Mouse (Mus musculus) erythroblast, adult 5-6 weeks (primary cell): ENCODE measurements at regions not wholly inside any gene's neighbourhood (a gene's known extent, or its start where the extent isn't known, plus 50 kb on each side); places are given as distances from the start of the nearest gene placed in this dataset.

Experiments used
- ATAC-seq: replicated peaks from 2 replicates; pipeline ENCODE4 v1.8.0; 2016; ENCODE audit warnings: moderate number of reproducible peaks, mild to moderate bottlenecking, moderate TSS enrichment, inconsistent platforms; ENCODE audit not compliant: poor library complexity, low FRiP score, severe bottlenecking

DNA sequence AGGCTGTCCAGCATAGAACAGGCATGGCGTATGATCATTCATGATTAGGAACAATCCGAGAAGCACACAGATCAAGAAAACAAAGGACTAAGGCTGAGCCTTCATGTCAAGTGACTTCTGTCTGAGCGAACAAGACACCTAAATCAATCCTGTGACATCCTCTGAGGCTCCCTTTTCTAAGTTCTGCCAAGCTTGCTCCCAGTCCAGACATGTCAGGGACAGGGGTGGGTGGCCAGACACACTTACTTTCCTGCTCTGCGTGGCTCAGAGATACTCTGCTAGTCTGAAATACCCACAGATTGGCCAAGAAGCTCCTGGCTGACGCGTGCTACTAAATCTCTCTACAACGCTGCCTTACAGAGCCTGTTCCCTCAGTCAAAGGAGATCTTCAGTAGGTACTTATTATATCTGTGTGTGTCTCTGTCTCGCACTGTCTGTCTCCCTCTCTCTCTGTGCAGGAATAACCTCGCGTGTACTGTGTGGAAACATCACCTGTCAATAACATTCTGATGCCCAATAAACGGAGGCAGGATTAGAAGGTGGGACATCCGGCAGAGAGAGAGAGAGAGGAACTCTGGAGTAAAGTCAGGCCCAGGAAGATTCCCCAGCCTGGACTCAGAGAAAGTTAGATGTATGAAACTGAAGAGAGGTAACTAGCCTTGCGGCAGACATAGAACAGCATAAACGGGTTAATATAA lies 163.5 kb downstream of the Fam43a start:
- no peak for ATAC-seq

DNA sequence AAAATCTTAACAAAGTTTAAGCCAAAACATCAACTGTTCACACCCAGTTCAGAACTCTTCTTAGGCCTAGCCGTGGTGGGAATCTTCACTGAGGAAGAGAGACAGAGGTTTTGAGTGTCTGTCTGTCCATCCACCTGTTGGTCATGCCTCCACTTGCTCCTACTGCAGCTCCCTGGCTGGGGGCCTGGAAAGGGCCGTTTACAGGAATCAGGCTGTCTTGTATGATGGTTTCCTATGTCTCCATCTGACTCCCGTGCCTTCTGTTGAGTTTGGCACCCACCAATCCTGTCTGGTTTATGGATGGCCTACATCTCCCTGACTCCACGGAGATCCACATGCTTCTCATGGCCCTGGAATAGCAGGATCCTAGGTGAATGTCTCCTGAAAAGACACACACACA lies 166.1 kb downstream of the Fam43a start:
- ATAC-seq = no peak

DNA sequence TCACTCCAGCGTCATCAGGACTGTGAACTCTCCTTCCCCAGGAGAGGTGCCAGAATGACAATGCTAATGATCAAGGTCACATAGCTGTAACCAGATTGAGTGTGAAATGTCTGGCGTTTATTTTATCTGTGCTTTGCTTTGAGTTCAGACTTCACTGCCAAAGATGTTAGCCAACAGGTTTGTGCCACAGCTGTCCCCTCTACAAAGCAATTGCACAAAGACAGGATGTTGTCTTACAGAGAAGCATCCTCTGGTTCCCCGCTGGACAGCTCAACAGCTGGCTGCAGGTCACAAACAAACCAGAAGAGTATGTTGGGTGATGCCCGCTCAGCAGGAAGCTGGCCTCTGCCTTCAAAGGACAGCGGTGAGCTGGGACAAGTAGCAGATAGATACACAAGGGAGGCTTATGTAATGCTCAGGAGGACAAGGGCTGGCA lies 169.5 kb downstream of the Fam43a start:
- no peak for ATAC-seq

DNA sequence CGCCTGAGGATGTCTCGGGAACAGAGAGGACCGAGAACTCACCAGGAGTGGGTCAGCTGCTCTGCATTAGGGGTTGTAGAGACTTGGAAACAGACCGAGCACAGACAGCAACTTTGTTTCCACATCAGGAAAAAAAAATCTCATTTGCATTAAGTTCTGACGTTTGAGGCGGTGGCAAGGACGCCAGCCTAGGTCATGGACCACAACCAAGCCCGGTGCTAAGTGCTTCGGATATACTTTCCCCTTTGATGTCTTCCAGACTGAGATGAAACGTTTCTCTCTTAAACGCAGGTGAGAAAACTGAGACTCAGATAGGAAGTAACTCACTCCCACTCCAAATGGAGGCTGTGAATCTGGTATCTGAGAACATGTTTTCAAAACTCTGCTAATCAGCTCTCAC lies 169.9 kb downstream of the Fam43a start:
- no peak for ATAC-seq

DNA sequence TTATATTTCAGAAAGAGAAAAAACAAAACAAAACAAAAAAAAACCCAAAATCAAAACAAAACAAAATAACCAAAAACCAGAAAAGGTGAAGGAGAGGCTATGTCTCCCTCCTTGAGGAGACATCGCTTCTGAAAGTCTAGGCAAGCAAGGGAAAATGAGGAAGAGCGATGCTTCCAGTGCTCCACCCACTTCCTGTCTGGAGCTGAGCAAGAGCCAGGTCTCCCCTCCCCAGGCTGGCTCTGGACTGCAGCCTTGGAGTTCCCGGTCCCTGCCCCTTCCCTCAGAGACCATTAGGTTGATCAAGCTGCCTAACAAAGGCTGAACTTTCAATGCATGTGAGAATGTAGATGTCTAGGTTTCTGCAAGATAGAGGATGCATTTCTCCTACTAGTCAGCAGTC lies 173.3 kb downstream of the Fam43a start:
- ATAC-seq = no peak

DNA sequence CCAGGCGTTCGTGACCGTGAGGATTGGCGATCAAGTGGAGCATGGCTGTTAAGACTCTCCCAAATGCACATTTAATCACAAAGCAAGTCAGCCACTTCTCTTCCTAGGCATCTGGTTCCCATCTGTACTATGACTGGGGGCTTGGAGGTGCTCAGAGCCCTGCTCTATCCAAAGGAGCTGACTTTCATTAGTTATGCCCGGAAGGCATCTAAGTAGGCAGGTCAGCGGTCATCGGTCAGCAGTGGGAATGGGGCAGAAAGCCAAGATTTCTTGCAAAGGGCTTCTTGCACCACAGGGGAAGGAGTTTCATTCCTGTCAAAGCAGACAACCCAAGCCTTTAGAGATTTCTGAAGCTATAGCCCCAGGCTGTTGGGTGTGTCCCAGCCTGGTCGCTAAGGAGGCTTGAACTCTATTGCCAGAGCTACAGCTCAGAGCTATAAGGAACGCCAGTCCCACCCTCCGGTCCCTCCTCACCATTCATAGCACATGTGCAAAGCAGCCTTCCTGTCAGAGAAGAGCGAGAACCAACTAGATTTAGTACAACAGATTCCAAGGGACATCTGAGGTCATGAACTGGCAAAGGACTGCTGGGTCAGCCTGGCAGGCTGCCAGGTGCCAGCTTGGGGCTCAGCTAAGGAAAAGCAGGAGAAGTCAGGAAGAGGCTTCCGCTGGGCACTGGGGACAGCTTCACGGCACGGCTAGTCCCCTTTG lies 175.6 kb downstream of the Fam43a start:
- no peak for ATAC-seq

DNA sequence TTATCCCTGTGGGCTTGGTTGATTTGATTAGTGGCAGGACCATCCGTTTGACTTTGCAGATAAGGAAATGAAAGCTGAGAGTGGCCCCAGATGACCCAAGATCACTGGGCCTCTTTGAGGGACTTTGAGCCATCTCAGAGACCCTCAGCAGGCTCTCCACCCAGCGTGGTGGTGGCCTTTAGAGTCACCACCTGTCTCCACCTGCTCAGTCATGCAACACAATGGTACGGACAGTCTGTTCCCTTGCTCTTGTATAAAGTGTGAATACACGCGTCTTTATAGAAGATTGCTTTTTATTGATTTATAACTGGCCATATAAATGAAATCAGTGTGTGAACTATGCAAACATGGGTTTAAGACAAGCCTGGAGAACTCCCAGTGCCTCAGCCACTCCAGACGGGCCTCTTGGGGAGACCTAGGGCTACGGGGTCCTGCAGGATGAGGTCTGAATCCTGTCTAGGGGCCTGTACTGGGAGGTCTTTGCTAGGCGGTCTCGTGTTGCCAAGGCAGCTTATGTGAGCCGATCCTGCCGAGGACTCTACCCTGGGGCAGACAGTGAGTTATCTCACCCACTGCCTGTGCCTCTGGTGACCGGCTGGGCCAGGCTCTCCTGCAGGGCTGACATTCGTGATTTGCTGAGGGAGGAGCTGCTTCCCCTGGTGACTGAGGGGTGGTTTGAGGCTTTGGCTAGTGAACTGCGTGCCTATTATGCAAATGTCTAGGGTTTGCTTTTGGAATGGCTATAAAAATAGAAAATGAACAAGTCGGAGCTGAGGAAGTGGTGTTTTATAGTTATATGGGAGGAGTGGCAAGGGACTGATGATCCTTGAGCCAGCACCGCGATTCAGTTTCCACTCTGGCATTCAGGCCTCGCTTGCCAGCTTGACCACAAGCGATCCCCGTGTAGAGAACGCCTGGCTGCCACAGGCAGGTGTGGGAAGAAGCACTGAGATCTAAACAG lies 176.5 kb downstream of the Fam43a start:
- ATAC-seq = no peak

DNA sequence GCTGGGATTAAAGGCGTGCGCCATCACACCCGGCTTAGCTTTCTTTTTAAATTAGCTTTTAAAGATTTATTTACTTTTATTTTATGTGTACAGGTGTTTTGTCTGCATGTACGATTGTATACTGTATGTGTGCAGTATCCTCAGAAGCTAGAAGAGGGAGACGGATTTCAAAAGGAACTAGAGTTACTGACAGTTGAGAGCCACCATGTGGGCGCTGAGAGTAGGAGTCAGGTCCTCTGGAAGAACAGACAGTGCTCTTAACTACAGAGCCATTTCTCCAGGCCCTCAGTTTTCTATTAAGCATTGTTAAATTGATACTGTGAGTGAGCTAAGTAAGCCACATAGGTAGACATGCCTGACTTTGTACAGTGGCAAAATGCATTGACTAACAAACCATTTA lies 177.9 kb downstream of the Fam43a start:
- no peak for ATAC-seq

DNA sequence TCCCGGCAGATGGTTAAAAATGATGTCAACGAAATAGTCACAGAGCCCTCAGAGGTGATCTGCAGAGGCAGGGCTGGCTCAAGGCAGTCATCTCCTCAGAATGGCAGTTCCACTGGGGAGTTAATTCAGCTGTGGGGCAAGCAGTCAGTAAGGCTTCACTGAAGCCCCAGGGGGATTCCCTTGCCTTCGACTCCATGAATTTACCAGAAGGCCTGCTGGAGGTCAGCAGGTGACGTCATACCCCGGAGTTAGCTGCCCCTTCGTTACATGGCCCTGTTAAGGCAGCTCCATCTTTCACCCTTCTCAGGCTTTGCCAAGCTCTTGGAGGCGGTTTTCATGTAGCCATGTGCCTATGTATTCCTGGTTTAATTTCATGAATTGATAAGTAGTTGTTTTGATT lies 178.6 kb downstream of the Fam43a start:
- ATAC-seq = no peak

DNA sequence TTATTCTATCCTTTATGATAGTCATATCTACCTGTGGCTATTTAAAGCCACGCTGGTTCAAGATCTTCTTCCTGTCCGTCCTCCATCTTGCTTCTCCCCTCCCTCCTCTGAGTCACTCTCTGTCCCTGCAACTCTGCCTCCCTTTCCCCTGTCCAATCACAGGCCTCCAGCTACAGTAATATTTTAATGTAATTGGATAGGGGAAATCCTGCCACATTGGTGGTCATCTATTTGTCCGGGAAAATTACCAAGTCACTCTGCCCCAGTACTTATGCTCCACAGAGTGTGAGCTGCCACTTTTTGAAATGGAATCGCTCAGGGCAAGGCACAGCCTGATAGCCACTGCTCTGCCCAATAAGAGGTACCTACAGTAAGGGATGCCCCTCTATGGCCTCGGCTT lies 179.4 kb downstream of the Fam43a start:
- no peak for ATAC-seq

DNA sequence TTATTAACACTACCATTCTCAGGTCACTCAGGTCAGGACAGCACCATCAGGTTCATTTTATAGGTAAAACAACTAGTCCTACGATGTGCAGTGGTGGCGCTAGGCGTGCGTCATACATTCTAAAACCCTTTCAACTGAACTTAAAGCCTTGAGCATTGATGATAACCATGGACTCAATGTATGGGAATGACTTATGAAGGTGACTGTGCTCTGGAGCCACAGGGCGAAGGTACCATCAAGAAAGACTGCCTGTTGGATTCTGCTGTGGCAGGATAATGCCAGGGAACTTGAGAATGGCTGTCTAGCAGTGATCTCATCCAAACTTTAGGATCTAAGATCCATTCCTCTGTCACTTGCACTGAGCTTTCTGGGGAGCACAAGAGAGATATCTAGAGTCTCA lies 184.7 kb downstream of the Fam43a start:
- ATAC-seq = no peak

DNA sequence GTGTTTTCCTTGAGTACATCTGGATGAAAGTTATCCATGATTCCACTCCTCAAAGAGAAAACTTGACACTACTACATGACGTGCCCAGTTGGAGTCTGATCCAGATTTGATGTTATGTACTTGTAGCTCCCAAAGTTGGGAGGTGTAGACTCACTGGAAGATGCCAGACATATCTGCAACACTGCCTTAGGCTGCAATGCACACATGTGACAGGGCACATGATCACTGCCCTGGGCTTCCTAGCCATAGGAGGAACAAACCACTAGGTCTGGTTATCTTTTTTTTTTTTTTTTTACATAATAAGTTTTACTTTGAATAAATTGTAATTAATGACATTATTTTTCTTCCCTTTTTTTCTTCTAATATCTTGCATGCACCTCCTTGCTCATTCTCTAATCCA lies 185.4 kb downstream of the Fam43a start:
- no peak for ATAC-seq

DNA sequence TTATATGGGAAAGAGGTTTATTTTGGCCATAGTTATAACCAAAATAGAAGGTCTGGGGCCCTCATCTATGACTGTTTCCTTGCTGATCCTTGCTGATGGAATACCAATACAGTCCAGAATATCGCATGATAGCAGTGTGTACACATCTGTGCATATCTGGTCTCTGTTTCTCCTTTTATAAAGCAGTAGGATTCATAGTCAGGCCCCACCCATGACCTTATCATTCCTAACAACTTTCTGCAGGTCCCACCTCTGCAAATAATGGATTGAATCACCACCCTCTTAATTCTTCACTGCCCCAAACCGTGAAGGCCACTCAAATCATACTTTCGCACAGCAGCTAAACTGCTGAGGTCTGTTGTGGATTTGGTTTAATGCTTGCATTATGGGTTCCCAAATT lies 186.5 kb downstream of the Fam43a start:
- no peak for ATAC-seq

DNA sequence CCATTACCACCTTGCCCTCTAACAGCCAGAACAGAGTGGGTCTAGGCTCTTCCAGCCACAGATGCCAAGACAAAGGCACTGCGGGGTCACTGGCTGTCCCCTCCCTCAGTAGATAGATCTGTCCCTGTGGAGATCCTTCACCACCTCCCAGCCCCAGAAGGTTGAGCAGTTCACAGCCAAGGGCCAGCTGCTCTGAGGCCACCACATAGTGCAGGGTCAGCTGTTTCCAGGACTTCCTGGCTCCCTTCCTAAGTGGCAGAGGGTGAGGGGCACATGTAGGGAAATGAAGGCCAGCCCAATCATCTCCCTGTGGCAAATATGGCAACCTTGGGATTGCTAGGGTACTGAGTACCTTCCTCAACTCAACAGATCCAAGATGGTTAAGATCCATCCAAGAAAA lies 187.8 kb downstream of the Fam43a start:
- ATAC-seq = no peak

DNA sequence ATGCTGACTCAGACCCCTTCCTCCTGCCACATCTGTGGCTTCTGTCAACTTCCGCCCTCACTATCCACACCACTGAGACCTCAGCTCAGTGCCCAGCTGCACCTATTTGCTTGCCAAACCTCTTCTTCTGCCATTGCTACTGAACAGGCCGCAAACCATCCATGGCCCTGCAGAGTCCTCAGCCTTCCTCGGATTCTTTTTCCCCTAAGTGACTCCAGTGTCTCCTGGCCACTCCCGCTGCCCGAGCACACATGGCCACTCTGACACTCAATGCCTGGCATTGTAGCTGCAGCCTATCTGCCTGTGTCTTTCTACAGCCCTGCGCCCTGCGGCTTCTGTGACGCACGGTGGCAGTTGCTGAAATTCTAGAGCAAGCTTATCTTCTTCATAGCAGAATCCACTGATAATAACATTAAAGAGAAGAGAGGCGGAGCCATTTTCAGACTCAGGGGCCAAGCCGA lies 188.8 kb downstream of the Fam43a start:
- no peak; the same call in 1 of the 2 replicates for ATAC-seq

DNA sequence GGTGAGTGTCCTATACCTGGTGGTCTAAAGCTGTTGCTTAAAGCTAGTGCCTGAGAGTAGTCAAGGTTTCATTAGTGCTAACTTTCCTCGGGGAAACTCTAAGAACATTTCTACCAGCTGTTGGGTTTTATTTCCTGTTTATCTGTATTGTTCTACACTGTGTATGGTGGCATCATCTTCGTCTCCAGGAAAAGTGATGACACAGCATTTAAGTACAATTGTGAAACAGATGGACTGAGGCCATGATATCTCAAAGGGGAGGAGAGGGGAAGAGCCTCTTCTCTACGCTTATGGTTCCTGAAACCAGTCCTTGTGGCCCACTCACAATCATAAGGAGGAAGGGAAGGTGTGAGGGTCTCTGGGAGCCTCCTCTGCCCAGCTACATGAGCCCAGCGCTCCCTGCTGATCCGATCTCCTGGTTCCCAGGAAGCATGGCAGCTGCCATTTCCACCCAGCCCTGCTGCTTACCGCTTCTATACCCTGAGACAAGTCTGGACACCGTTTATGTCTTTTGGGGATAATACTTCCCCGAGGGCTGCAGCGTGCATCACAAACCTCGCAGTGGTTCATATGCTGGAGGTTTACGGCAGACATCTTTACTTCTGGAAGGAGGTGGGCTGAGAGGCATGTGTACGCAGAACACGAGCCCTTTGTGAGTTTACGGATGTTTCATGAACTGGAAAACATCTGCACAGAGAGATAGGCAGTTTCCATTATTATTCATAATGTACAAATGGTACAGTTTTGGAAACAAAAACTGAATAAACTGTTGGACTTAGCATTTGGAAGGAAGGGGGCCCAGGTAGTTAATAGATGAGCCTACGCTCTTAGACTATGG lies 189.6 kb downstream of the Fam43a start:
- ATAC-seq = 0 out of 2 replicates have a peak, but pooled peaks have one; percentile 26

DNA sequence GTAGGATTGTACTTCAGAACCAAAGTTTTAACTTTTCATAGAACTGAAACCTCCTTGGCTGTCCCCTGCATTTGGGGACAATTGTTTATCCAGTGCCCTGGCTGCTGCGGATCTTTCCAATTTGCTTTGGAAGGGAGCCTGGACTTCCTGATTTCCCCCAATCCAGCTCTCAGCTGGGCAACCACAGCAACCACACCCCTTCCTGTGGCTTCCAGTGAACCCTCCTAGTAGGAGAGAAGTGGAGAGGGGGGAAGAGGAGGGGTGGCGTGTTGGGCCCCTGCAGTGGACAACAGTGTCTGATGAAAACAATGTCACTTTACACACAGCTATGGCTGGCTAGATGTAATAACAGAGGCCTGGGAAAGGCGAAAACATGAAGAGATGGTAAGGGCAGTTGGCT lies 190.5 kb downstream of the Fam43a start:
- ATAC-seq = no peak

DNA sequence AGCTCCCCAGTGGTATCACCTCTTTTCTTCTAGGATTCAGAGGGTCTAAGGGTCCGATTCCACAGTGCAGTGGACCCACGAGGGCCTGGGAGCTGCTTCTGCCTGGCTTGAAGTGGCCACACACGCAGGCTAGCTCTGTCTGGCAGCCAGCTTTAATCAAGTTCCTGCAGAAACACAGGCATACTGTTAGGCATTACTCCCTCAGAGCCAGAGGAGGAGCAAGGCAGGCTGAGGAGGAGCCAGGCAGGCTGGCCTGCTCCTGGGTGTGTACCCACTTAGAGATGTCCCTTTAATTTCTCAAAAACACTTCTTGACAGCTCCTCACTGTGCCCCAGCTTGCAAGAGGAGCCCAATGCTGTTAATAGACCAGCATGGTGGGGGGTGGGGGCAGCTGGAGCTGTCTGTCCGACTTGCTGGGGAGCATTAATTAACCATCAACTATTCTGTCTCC lies 191.1 kb downstream of the Fam43a start:
- ATAC-seq = no peak

DNA sequence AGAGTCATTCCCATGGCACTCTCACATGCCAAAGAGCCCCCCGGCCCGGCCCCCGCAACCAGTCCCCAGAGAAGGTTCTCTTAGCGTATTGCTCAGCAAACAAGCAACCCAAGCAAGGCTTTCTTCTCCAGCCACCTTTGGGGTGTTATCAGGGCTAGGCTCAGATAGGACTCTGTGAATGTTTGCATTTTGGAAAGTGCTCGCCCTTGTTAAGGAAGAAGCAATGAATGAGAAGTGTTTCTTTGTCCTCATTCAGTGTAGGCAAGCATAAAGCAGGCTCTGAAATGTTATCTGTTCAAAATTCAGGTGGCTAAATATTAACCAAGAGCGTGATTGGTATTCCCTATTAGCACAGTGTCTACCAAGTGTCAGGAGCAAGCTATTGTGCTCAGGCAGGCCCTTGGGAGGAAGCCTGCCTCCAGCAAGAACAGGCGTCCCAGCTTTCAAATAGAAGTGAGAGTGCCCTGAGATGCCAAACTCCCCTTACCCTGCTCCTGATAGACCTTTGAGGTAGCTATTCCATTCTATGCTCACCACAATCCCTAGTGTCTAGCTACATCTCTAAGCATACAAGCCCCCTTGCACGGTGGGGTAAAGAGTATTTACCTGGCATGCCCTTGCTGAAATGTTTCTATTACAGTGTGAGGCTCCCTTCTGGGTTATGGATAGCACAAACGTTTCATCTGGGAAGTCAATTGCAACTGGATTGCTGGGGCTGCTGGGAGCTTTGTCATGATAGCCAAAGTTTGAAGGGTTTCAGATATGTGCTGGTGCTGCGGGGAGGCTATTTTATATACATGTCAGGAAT lies 191.7 kb downstream of the Fam43a start:
- ATAC-seq = no peak
